Comparison of ENCODE assay signal across 14 mouse cellular contexts in genomic region chr14:23266554-23267309, GRCm38 (mm10).
DNase-seq lines count a peak whose midpoint lies in the region; ATAC-seq and TF ChIP-seq lines count a peak whose summit lies in the region.
"Had no signal": no experiment of that assay in that cellular context is flagged by ENCODE, and none has a peak within 500 bp of the region (broad histone marks: within the 10 kb centered on the region; RNA-seq: fewer than 3 reads in every experiment).

No protein-coding gene starts in this region.

- H3K36me3 ChIP-seq in hindbrain, embryonic 16.5 days (ENCODE audit: control insufficient read depth, insufficient read depth, low read length): no peaks in the 10 kb centered on the region
- H3K36me3 ChIP-seq: midbrain, embryonic 13.5 days; neural tube, embryonic 15.5 days had no signal

- H3K27ac ChIP-seq in layer of hippocampus, adult 2 months: no peak overlapping the region
- H3K27ac ChIP-seq in hindbrain, embryonic 16.5 days (ENCODE audit: low read depth, low read length): no peak overlapping the region
- H3K27ac ChIP-seq: midbrain, embryonic 13.5 days; neural tube, embryonic 15.5 days had no signal

- H3K9ac ChIP-seq in hindbrain, embryonic 16.5 days (ENCODE audit: low read depth, low read length): no peak overlapping the region
- H3K9ac ChIP-seq: midbrain, embryonic 13.5 days; neural tube, embryonic 15.5 days had no signal

- H3K27me3 ChIP-seq in hindbrain, embryonic 16.5 days (replicated peaks; ENCODE audit: control insufficient read depth, insufficient read depth, low read length): no peaks in the 10 kb centered on the region
- H3K27me3 ChIP-seq: midbrain, embryonic 13.5 days; neural tube, embryonic 15.5 days had no signal

- ATAC-seq in hindbrain, embryonic 16.5 days: no peak
- ATAC-seq: midbrain, embryonic 13.5 days had no signal

- DNase-seq in adrenal gland, postnatal 14 days: peak; percentile 25
- no peak for DNase-seq in adrenal gland, postnatal 25 days
- DNase-seq in layer of hippocampus, adult 2 months (ENCODE audit: low spot score in 2 of 2): no peak
- no peak for DNase-seq in layer of hippocampus, adult 9-11 months
- DNase-seq in thymus, postnatal 14 days: peak; percentile 7
- no peak for DNase-seq in thymus, postnatal 25 days
- no peak for DNase-seq in layer of hippocampus, postnatal 14 days (ENCODE audit: low spot score in 2 of 2)
- DNase-seq: B cell, adult 2 months; gastrocnemius, postnatal 14 days; kidney, adult 8-10 months; right cerebral cortex, postnatal 14 days had no signal

- 53% methylated on average over 4 of the region's 4 CpGs for WGBS in hindbrain, embryonic 16.5 days

- no peak overlapping the region for H3K4me2 ChIP-seq in hindbrain, embryonic 16.5 days (ENCODE audit: low read length)
- H3K4me2 ChIP-seq: midbrain, embryonic 13.5 days; neural tube, embryonic 15.5 days had no signal

- H3K9me3 ChIP-seq in hindbrain, embryonic 16.5 days (ENCODE audit: control insufficient read depth, low read length): no peaks in the 10 kb centered on the region
- H3K9me3 ChIP-seq: midbrain, embryonic 13.5 days; neural tube, embryonic 15.5 days had no signal

- H3K4me3 ChIP-seq in layer of hippocampus, adult 2 months: no peak overlapping the region
- H3K4me3 ChIP-seq in hindbrain, embryonic 16.5 days (ENCODE audit: low read length): no peak overlapping the region
- H3K4me3 ChIP-seq: midbrain, embryonic 13.5 days; neural tube, embryonic 15.5 days had no signal

- TF ChIP-seq CTCF in layer of hippocampus, adult 2 months (conservative IDR thresholded peaks at IDR 0.05): peak; percentile 66

- H3K4me1 ChIP-seq in hindbrain, embryonic 16.5 days (ENCODE audit: control insufficient read depth, insufficient read depth, low read depth, low read length): no peaks in the 10 kb centered on the region
- H3K4me1 ChIP-seq: midbrain, embryonic 13.5 days; neural tube, embryonic 15.5 days had no signal

Comparison
In these comparisons a context has a peak if more than half of its experiments do, and no peak if none do; other contexts are left out.
1. DNase-seq: peak in adrenal gland, postnatal 14 days (single experiment) and thymus, postnatal 14 days (single experiment); none in adrenal gland, postnatal 25 days (single experiment), layer of hippocampus, adult 2 months (0 of 2), layer of hippocampus, adult 9-11 months (single experiment), thymus, postnatal 25 days (single experiment) and layer of hippocampus, postnatal 14 days (0 of 2).